Mouse (Mus musculus): ENCODE results near the gene Traf3.

DNA sequence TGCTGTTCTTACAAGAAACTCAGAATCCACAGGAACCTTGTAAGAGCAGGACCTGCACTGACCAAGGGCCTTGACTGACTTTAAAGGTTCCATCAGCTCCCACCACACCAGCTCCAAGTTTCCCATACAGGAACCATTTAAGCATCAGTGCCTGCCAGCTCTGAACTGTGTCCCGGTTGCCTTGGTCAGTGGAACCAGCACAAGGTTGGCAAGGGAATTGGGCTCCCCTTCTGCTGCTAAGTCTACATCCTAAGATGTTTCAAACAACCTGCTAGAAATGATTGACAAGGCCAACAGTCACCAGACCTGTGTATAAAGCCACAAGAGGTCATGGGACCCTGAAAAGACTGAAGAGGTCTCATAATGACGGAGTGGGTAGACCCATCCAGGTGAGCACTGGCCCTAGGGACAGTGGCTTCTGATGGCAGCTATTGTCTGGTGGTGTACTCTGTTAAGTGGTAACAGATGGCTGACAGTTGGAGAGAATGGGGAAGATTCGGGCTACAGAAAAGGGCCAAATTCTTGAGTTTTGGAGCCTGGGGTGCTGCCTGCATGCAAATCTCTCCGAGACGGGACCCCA is 46.6 kb upstream of the Traf3 start:
- TF ChIP-seq CTCF (IDR thresholded peaks at IDR 0.05; ENCODE audit: borderline replicate concordance, insufficient read depth, low read length) (no peak), POLR2A (IDR thresholded peaks at IDR 0.05; ENCODE audit: low read depth, low read length) (no peak)

Measured in embryonic fibroblast, embryonic 13.5 days (primary cell).